Mouse (Mus musculus): ENCODE results near the gene Arhgef12. TPM values are rescaled to one million over a fixed set of nuclear protein-coding genes. Genes with fewer than 3 reads are reported as not detected.

Gene Arhgef12
- 63.4 and 63.6 TPM in 2 replicates for polyA plus RNA-seq (2012; rRNA removed)

DNA sequence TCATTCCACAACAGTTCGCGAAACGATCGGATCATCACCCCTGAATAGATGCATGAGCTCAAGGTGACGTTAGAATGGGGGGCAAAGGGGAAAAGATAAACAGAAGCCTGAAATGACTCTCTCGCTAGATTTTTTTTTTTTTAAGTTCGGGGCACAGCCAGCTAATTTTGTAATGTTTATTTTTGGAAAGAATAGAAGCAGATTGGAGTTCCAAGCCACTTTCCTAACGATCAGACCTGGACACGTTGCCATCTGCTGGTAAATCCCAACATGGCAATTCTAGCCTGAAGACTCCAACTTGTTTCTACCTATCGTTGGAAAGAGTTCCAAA, at the start of gene Arhgef12:
Gene Arhgef12 (minus strand): TSS at position 53 of the 331 bp plus-strand sequence.
- TF ChIP-seq CTCF (IDR thresholded peaks at IDR 0.05; ENCODE audit: extremely low read depth, insufficient read depth, low read length): peak; percentile 60
- no peak for TF ChIP-seq POLR2A (IDR thresholded peaks at IDR 0.05; ENCODE audit: extremely low read depth, insufficient read depth, low read length)
- Histone ChIP-seq H3K4me1 (ENCODE audit: control insufficient read depth, insufficient read depth, low read length) (peaks cover 11% of the 10 kb centered on the region; the same call in 1 of the 2 replicates), H3K4me3 (ENCODE audit: insufficient read depth, low read length) (peak within 1 kb of the TSS; percentile 79), H3K27ac (ENCODE audit: insufficient read depth, low read length) (peak within 1 kb of the TSS; percentile 84)

DNA sequence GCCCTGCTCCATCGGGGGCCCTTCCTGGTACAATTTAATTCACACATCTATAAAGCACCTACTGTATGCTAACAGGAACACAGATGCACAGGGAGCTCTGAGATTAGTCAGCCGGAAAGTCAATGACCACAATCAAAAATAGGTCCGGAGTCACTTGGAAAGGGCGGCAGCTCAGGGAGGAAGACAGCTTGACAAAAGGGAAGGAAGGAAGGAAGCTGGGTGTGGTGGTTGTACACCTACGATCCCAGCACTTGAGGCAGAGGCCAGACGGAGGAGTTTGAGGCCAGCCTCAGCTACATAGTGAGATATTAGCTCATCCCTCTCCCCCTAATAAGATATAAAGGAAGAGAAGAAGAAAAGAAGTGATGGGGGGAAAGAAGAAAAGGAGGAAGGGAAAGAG, 48.9 kb upstream of the Arhgef12 start:
- Histone ChIP-seq H3K27ac (ENCODE audit: insufficient read depth, low read length) (no peak overlapping the region), H3K4me3 (ENCODE audit: insufficient read depth, low read length) (no peak overlapping the region), H3K4me1 (ENCODE audit: control insufficient read depth, insufficient read depth, low read length) (no peaks in the 10 kb centered on the region)
- TF ChIP-seq CTCF (IDR thresholded peaks at IDR 0.05; ENCODE audit: extremely low read depth, insufficient read depth, low read length) (no peak), POLR2A (IDR thresholded peaks at IDR 0.05; ENCODE audit: extremely low read depth, insufficient read depth, low read length) (no peak)

DNA sequence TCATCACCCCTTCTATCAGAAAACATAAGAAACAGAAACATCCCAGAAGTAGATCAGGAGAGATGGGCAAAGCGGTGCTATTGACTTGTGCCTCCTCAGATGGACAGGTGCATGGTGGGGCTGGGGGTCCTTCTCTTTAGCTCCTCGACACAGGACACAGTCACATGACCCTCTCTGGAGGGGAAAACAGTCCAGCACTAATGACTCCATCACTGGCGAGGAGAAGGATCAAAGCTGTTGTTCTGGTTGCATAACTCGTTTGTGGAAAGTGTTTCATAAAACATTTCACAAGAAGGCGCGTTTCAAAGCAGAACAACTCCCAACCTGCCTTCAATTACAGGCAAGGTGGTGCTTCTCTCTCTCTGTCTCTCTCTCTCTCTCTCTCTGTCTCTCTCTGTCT, 44.7 kb upstream of the Arhgef12 start:
- no peak overlapping the region for H3K4me3 ChIP-seq (ENCODE audit: insufficient read depth, low read length)
- H3K4me1 ChIP-seq (ENCODE audit: control insufficient read depth, insufficient read depth, low read length): no peaks in the 10 kb centered on the region
- no peak overlapping the region for H3K27ac ChIP-seq (ENCODE audit: insufficient read depth, low read length)
- TF ChIP-seq CTCF (IDR thresholded peaks at IDR 0.05; ENCODE audit: extremely low read depth, insufficient read depth, low read length): no peak
- no peak for TF ChIP-seq POLR2A (IDR thresholded peaks at IDR 0.05; ENCODE audit: extremely low read depth, insufficient read depth, low read length)

DNA sequence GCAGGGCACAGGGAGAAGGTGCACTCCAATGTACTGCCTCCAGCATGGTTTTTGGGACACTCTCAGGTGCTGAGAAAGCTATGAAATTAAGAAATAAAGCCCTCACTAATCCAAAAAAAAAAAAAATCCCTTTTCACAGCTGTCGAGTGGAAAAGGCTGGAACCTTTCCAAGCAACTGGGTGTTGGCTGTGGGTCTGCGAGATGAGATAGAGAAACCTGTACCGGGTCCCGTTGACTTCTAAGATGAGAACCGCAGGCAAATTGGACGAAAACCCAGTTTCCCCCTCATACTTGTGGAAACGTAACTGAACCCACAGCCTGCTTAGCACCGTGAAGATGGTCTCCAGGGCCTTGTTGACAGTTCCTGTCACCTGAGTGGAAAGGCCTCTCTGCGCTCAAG, 43.9 kb upstream of the Arhgef12 start:
- H3K4me3 ChIP-seq (ENCODE audit: insufficient read depth, low read length): no peak overlapping the region
- TF ChIP-seq POLR2A (IDR thresholded peaks at IDR 0.05; ENCODE audit: extremely low read depth, insufficient read depth, low read length) (no peak), CTCF (IDR thresholded peaks at IDR 0.05; ENCODE audit: extremely low read depth, insufficient read depth, low read length) (no peak)
- H3K27ac ChIP-seq (ENCODE audit: insufficient read depth, low read length): no peak overlapping the region
- no peaks in the 10 kb centered on the region for H3K4me1 ChIP-seq (ENCODE audit: control insufficient read depth, insufficient read depth, low read length)

DNA sequence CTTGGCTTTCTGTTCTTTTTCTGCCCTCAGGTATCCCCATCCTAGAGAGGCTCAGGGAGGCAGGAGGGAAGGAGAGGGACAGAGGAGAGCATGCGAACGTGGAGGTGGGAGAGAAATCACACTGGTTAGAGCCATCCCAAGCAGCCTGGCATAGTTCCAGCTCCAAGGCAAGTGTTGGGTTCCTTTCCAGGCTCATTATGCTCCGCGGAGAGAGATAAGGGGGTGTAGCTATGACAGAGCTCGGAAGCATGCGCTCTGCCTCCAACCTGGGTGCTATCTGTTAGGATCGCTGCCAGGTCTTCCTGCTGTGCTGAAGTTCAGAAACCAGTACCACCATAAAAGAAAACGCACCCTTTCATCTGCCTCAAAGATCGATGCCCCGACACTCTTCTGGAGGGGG, 43.0 kb upstream of the Arhgef12 start:
- Histone ChIP-seq H3K27ac (ENCODE audit: insufficient read depth, low read length) (no peak overlapping the region), H3K4me3 (ENCODE audit: insufficient read depth, low read length) (no peak overlapping the region), H3K4me1 (ENCODE audit: control insufficient read depth, insufficient read depth, low read length) (no peaks in the 10 kb centered on the region)
- no peak for TF ChIP-seq POLR2A (IDR thresholded peaks at IDR 0.05; ENCODE audit: extremely low read depth, insufficient read depth, low read length)
- TF ChIP-seq CTCF (IDR thresholded peaks at IDR 0.05; ENCODE audit: extremely low read depth, insufficient read depth, low read length): no peak

DNA sequence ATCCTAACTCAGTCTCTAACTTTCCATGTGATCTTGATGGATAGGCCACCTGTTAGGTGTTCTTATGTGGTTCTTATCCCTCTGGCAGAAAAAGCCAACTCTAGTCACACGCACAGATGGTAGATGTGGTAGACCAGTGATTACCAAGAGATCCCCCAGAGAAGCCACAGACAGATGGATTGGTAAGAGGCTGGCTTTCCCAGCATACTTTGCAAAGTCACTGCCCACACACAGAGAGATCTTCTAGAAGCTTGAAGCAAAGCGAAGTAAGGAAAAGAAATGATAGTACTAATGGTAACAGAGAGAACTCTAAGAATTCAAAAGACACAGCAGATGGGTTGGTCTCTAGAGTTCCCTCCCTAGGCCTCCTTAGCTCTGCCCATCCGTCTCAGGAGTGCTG, 42.5 kb upstream of the Arhgef12 start:
- H3K4me1 ChIP-seq (ENCODE audit: control insufficient read depth, insufficient read depth, low read length): no peaks in the 10 kb centered on the region
- no peak overlapping the region for H3K27ac ChIP-seq (ENCODE audit: insufficient read depth, low read length)
- TF ChIP-seq POLR2A (IDR thresholded peaks at IDR 0.05; ENCODE audit: extremely low read depth, insufficient read depth, low read length) (no peak), CTCF (IDR thresholded peaks at IDR 0.05; ENCODE audit: extremely low read depth, insufficient read depth, low read length) (no peak)
- no peak overlapping the region for H3K4me3 ChIP-seq (ENCODE audit: insufficient read depth, low read length)

DNA sequence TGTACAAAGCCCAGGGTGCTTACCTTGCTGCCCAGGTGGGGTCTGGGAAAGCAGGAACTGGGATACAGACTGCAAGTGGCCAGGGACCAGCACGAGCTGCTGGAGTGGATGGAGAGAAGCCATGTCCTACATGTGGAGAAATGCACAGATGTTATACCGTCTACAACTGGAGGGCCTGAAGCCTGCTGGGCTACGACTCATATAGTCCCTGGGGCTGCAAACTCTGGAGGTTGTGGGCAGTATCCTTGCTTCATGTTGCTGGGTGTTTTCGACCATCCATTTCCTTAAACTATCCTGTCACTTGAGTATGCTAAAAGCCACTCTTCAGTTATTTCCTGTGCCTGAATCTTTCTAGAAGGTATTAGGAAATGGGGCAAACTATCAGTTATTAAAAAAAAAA, 38.2 kb upstream of the Arhgef12 start:
- TF ChIP-seq POLR2A (IDR thresholded peaks at IDR 0.05; ENCODE audit: extremely low read depth, insufficient read depth, low read length) (no peak), CTCF (IDR thresholded peaks at IDR 0.05; ENCODE audit: extremely low read depth, insufficient read depth, low read length) (no peak)
- Histone ChIP-seq H3K27ac (ENCODE audit: insufficient read depth, low read length) (no peak overlapping the region), H3K4me3 (ENCODE audit: insufficient read depth, low read length) (no peak overlapping the region), H3K4me1 (ENCODE audit: control insufficient read depth, insufficient read depth, low read length) (peaks cover 4% of the 10 kb centered on the region; the same call in 1 of the 2 replicates)

DNA sequence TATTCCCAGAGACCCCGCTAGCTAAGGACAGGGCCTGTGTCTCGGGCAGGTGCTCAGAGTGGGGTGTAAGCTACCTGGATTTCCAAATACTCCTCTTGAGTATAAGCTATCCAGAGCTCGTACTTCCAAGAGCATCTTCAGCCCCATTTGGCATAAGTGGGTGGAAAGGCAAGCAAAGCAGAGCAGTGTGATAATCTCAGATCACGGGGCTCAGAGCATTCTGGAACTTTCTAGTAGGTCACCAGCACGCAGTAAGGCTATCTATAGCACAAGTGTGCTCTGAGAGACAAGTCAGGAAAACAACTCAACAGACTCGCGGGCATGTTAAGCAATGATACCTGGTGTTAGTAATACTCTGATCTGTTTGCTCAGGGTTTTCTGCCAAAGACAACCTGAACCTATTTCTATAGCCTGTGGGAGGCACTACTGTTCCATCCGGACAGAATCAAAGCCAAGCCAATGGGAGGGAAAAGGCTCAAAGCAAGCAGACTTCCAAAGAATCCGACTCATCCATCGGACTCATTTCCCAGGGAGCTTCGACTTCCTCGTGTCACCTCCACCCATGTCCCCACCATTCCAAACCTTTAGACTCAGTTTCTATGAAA, 37.3 kb upstream of the Arhgef12 start:
- H3K4me3 ChIP-seq (ENCODE audit: insufficient read depth, low read length): no peak overlapping the region
- H3K4me1 ChIP-seq (ENCODE audit: control insufficient read depth, insufficient read depth, low read length): peaks cover 4% of the 10 kb centered on the region; the same call in 1 of the 2 replicates
- no peak for TF ChIP-seq POLR2A (IDR thresholded peaks at IDR 0.05; ENCODE audit: extremely low read depth, insufficient read depth, low read length)
- peak; percentile 24; the same call in 1 of the 2 replicates for TF ChIP-seq CTCF (IDR thresholded peaks at IDR 0.05; ENCODE audit: extremely low read depth, insufficient read depth, low read length)
- H3K27ac ChIP-seq (ENCODE audit: insufficient read depth, low read length): no peak overlapping the region

DNA sequence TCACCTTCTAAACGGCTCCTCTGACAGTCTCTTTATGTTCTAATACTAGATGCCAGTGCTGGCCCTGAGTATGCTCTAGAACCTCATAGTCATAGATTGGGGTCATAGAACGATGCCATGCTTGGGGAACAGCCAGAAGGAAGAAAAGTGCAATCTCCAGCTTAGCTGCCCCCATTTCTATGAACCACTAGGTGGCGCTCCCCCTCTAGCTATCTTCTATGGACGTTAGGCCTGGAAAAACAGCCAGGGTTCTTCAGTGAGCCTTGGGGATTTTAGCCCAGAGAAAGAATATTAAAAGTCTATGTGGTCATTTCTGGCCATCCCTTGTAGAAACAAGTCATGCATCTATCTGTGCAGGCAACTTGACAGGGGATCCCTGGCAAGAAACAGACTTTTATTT, 34.8 kb upstream of the Arhgef12 start:
- Histone ChIP-seq H3K27ac (ENCODE audit: insufficient read depth, low read length) (no peak overlapping the region), H3K4me3 (ENCODE audit: insufficient read depth, low read length) (no peak overlapping the region), H3K4me1 (ENCODE audit: control insufficient read depth, insufficient read depth, low read length) (peaks cover 4% of the 10 kb centered on the region; the same call in 1 of the 2 replicates)
- TF ChIP-seq CTCF (IDR thresholded peaks at IDR 0.05; ENCODE audit: extremely low read depth, insufficient read depth, low read length): peak; percentile 90
- no peak for TF ChIP-seq POLR2A (IDR thresholded peaks at IDR 0.05; ENCODE audit: extremely low read depth, insufficient read depth, low read length)

DNA sequence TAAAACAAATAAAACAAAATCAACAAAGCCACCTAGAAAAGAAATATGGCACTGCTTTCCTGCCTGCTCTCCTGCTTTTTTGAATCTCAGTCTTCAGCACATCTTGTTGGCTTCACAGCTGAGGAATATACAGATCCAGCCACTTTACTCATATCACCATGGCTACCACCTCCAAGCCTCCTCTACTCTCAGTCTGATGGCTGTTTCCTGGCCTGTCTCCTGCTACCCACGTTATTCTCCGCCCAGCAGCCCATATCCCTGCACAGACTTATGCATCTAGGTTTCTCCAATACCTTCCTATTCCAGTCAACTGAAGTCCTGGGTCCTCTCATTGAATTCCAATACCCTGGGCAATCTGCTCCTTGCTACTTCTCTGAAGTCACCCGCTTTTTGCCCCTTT, 26.5 kb upstream of the Arhgef12 start:
- TF ChIP-seq CTCF (IDR thresholded peaks at IDR 0.05; ENCODE audit: extremely low read depth, insufficient read depth, low read length) (no peak), POLR2A (IDR thresholded peaks at IDR 0.05; ENCODE audit: extremely low read depth, insufficient read depth, low read length) (no peak)
- Histone ChIP-seq H3K4me3 (ENCODE audit: insufficient read depth, low read length) (no peak overlapping the region), H3K27ac (ENCODE audit: insufficient read depth, low read length) (peak overlapping the region; percentile 48; the same call in 1 of the 2 replicates), H3K4me1 (ENCODE audit: control insufficient read depth, insufficient read depth, low read length) (peaks cover 1% of the 10 kb centered on the region)

Data from cortical plate, adult 2 months (tissue).